Mouse (Mus musculus): ENCODE measurements around the gene Aldh1b1. TPM values are rescaled to one million over a fixed set of nuclear protein-coding genes. Genes with fewer than 3 reads are reported as not detected.

Aldh1b1 gene
- polyA plus RNA-seq, 1 experiment from 2014 or later, result 33.1 TPM

- Histone ChIP-seq H3K36me3 (ENCODE audit: control insufficient read depth, insufficient read depth, low read length) (no peaks in the 10 kb centered on the region), H3K4me3 (ENCODE audit: low read depth, low read length) (no peak overlapping the region), H3K4me1 (ENCODE audit: control insufficient read depth, insufficient read depth, low read length) (peaks cover 20% of the 10 kb centered on the region), H3K9ac (ENCODE audit: low read depth, low read length) (0 out of 2 replicates have a peak overlapping the region, but pooled peaks have one; percentile 28), H3K4me2 (peak overlapping the region; percentile 32), H3K9me3 (replicated peaks; ENCODE audit: control insufficient read depth, low read length) (no peaks in the 10 kb centered on the region), H3K27ac (ENCODE audit: low read depth, low read length) (peak overlapping the region; percentile 50; the same call in 1 of the 2 replicates), H3K27me3 (ENCODE audit: control insufficient read depth, insufficient read depth, low read length) (peaks cover 14% of the 10 kb centered on the region)
- 15% methylated on average over 13 of the region's 13 CpGs for WGBS (ENCODE audit: insufficient replicate concordance)
- ATAC-seq (replicated peaks; ENCODE audit: insufficient number of reproducible peaks, low FRiP score, low TSS enrichment), result peak; percentile 52
Observed at GRCm38 (mm10) chr4:45789263-45789958, 9.4 kb upstream of the Aldh1b1 start.

- Histone ChIP-seq H3K4me1 (ENCODE audit: control insufficient read depth, insufficient read depth, low read length) (peaks cover 20% of the 10 kb centered on the region), H3K9ac (ENCODE audit: low read depth, low read length) (0 out of 2 replicates have a peak overlapping the region, but pooled peaks have one; percentile 28), H3K4me3 (ENCODE audit: low read depth, low read length) (no peak overlapping the region), H3K27me3 (ENCODE audit: control insufficient read depth, insufficient read depth, low read length) (peaks cover 14% of the 10 kb centered on the region), H3K27ac (ENCODE audit: low read depth, low read length) (peak overlapping the region; percentile 50; the same call in 1 of the 2 replicates), H3K36me3 (ENCODE audit: control insufficient read depth, insufficient read depth, low read length) (no peaks in the 10 kb centered on the region), H3K4me2 (peak overlapping the region; percentile 32), H3K9me3 (replicated peaks; ENCODE audit: control insufficient read depth, low read length) (no peaks in the 10 kb centered on the region)
- ATAC-seq (replicated peaks; ENCODE audit: insufficient number of reproducible peaks, low FRiP score, low TSS enrichment), result no peak
- 35% methylated on average over 2 of the region's 2 CpGs for whole genome bisulfite sequencing (ENCODE audit: insufficient replicate concordance)
Observed at GRCm38 (mm10) chr4:45790018-45790417, 8.8 kb upstream of the Aldh1b1 start.

- Histone ChIP-seq H3K27ac (ENCODE audit: low read depth, low read length) (0 out of 2 replicates have a peak overlapping the region, but pooled peaks have one; percentile 50), H3K9me3 (replicated peaks; ENCODE audit: control insufficient read depth, low read length) (no peaks in the 10 kb centered on the region), H3K4me3 (ENCODE audit: low read depth, low read length) (peak overlapping the region; percentile 22; the same call in 1 of the 2 replicates), H3K9ac (ENCODE audit: low read depth, low read length) (peak overlapping the region; percentile 65), H3K36me3 (ENCODE audit: control insufficient read depth, insufficient read depth, low read length) (no peaks in the 10 kb centered on the region), H3K4me1 (ENCODE audit: control insufficient read depth, insufficient read depth, low read length) (peaks cover 26% of the 10 kb centered on the region), H3K4me2 (peak overlapping the region; percentile 63), H3K27me3 (ENCODE audit: control insufficient read depth, insufficient read depth, low read length) (no peaks in the 10 kb centered on the region; the same call in none of the 2 replicates)
- ATAC-seq (replicated peaks; ENCODE audit: insufficient number of reproducible peaks, low FRiP score, low TSS enrichment), result no peak
- 7% methylated on average over 12 of the region's 12 CpGs for WGBS (ENCODE audit: insufficient replicate concordance)
Observed at GRCm38 (mm10) chr4:45795191-45795811, 3.5 kb upstream of the Aldh1b1 start.

DNA sequence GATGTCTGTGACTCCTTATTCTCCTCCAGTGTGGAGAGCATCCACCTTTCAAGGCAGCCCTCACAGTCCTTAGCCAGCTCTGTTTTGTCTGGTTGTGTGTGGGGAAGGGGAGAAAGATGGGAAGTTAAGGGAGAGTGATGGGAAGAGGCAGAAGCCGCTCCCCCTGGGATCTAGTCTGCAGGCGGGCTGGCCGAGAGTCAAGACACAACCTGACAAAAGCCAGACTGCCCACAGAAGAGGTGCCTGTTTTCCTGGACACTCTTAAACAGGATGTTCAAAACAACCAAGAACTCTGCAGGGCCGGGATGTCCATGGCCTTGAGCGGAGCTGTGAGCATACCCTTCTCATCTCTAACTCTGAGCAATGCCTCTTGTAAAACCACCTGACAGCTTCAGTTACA, 2.1 kb upstream of the Aldh1b1 start:
- Histone ChIP-seq H3K36me3 (ENCODE audit: control insufficient read depth, insufficient read depth, low read length) (no peaks in the 10 kb centered on the region), H3K9ac (ENCODE audit: low read depth, low read length) (no peak overlapping the region), H3K4me2 (no peak overlapping the region; the same call in 1 of the 2 replicates), H3K27me3 (ENCODE audit: control insufficient read depth, insufficient read depth, low read length) (no peaks in the 10 kb centered on the region; the same call in none of the 2 replicates), H3K4me1 (ENCODE audit: control insufficient read depth, insufficient read depth, low read length) (peaks cover 23% of the 10 kb centered on the region), H3K27ac (ENCODE audit: low read depth, low read length) (0 out of 2 replicates have a peak overlapping the region, but pooled peaks have one; percentile 22), H3K4me3 (ENCODE audit: low read depth, low read length) (no peak overlapping the region), H3K9me3 (replicated peaks; ENCODE audit: control insufficient read depth, low read length) (no peaks in the 10 kb centered on the region)
- 17% methylated on average over 5 of the region's 5 CpGs for WGBS (ENCODE audit: insufficient replicate concordance)
- ATAC-seq (replicated peaks; ENCODE audit: insufficient number of reproducible peaks, low FRiP score, low TSS enrichment), result no peak

- H3K9ac ChIP-seq (ENCODE audit: low read depth, low read length), result no peak overlapping the region
- no peaks in the 10 kb centered on the region for H3K9me3 ChIP-seq (replicated peaks; ENCODE audit: control insufficient read depth, low read length)
- WGBS (ENCODE audit: insufficient replicate concordance), result 18% methylated on average over 3 of the region's 3 CpGs
- ATAC-seq (replicated peaks; ENCODE audit: insufficient number of reproducible peaks, low FRiP score, low TSS enrichment), result no peak
- peak overlapping the region; percentile 75 for H3K4me2 ChIP-seq
- no peaks in the 10 kb centered on the region for H3K27me3 ChIP-seq (ENCODE audit: control insufficient read depth, insufficient read depth, low read length)
- peaks cover 23% of the 10 kb centered on the region for H3K4me1 ChIP-seq (ENCODE audit: control insufficient read depth, insufficient read depth, low read length)
- H3K4me3 ChIP-seq (ENCODE audit: low read depth, low read length), result no peak overlapping the region
- H3K27ac ChIP-seq (ENCODE audit: low read depth, low read length), result peak overlapping the region; percentile 31
- H3K36me3 ChIP-seq (ENCODE audit: control insufficient read depth, insufficient read depth, low read length), result peaks cover 3% of the 10 kb centered on the region; the same call in 1 of the 2 replicates
Observed at GRCm38 (mm10) chr4:45799956-45800537, 1.2 kb downstream of the Aldh1b1 start.

DNA sequence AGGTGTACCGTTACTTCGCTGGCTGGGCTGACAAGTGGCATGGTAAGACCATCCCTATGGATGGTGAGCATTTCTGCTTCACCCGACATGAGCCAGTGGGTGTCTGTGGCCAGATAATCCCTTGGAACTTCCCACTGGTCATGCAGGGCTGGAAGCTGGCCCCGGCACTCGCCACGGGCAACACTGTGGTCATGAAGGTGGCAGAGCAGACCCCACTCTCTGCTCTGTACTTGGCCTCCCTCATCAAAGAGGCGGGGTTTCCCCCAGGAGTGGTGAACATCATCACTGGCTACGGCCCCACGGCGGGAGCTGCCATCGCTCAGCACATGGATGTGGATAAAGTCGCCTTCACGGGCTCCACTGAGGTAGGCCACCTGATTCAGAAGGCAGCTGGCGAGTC, 4.1 kb downstream of the Aldh1b1 start:
- 91% methylated on average over 14 of the region's 14 CpGs for WGBS (ENCODE audit: insufficient replicate concordance)
- Histone ChIP-seq H3K4me3 (ENCODE audit: low read depth, low read length) (no peak overlapping the region), H3K36me3 (ENCODE audit: control insufficient read depth, insufficient read depth, low read length) (peaks cover 3% of the 10 kb centered on the region; the same call in 1 of the 2 replicates), H3K4me1 (ENCODE audit: control insufficient read depth, insufficient read depth, low read length) (peaks cover 3% of the 10 kb centered on the region; the same call in 1 of the 2 replicates), H3K9ac (ENCODE audit: low read depth, low read length) (no peak overlapping the region), H3K27ac (ENCODE audit: low read depth, low read length) (no peak overlapping the region), H3K4me2 (no peak overlapping the region), H3K27me3 (ENCODE audit: control insufficient read depth, insufficient read depth, low read length) (peaks cover 3% of the 10 kb centered on the region; the same call in 1 of the 2 replicates), H3K9me3 (replicated peaks; ENCODE audit: control insufficient read depth, low read length) (no peaks in the 10 kb centered on the region)
- ATAC-seq (replicated peaks; ENCODE audit: insufficient number of reproducible peaks, low FRiP score, low TSS enrichment), result no peak

DNA sequence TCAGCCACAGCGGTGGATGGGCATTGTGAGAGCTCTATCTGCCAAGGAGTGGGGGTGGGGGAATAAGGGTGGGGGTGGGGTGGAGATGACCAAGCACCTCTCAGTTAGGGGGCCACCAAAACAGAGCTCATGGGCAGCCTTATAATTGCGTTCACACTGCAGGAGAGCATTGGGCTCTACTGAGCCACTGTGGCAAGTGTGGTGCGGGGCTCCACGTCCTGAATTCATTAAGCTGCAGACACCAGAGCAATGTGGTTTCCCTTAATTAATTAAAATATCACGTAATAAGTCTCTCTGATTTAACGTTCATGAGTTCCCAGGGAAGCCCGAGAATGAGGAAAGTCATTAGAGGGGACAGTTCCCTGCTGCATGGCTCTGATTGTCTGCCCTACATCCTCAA, 9.2 kb downstream of the Aldh1b1 start:
- Histone ChIP-seq H3K4me3 (ENCODE audit: low read depth, low read length) (no peak overlapping the region), H3K9ac (ENCODE audit: low read depth, low read length) (no peak overlapping the region), H3K4me2 (no peak overlapping the region), H3K27me3 (ENCODE audit: control insufficient read depth, insufficient read depth, low read length) (peaks cover 9% of the 10 kb centered on the region), H3K27ac (ENCODE audit: low read depth, low read length) (no peak overlapping the region), H3K9me3 (replicated peaks; ENCODE audit: control insufficient read depth, low read length) (no peaks in the 10 kb centered on the region), H3K36me3 (ENCODE audit: control insufficient read depth, insufficient read depth, low read length) (peaks cover 2% of the 10 kb centered on the region; the same call in 1 of the 2 replicates), H3K4me1 (ENCODE audit: control insufficient read depth, insufficient read depth, low read length) (no peaks in the 10 kb centered on the region)
- WGBS (ENCODE audit: insufficient replicate concordance), result 52% methylated on average over 7 of the region's 7 CpGs
- ATAC-seq (replicated peaks; ENCODE audit: insufficient number of reproducible peaks, low FRiP score, low TSS enrichment), result no peak

DNA sequence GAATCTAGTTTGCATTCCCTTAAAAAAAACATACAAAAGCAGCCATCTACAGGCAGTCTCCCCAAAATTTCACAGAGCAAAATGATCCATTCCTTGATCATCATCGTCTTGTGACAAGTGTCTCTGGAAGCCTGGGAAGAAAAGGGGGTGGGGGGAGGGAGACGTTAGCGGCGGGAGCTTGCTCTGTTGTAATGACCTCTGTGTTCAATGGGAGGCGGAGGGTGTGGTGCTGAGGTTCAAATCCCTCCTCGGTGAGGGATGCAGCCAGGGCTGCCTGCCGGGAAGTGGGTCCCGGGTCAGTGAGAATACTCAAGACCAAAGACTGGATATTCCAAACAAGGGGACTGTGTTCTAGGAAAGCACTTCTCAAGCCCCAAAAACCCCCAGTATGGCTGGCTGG, 12.4 kb downstream of the Aldh1b1 start:
- no peaks in the 10 kb centered on the region for H3K4me1 ChIP-seq (ENCODE audit: control insufficient read depth, insufficient read depth, low read length)
- H3K27ac ChIP-seq (ENCODE audit: low read depth, low read length), result no peak overlapping the region
- H3K9ac ChIP-seq (ENCODE audit: low read depth, low read length), result no peak overlapping the region
- no peaks in the 10 kb centered on the region for H3K9me3 ChIP-seq (replicated peaks; ENCODE audit: control insufficient read depth, low read length)
- peaks cover 9% of the 10 kb centered on the region for H3K27me3 ChIP-seq (ENCODE audit: control insufficient read depth, insufficient read depth, low read length)
- H3K4me3 ChIP-seq (ENCODE audit: low read depth, low read length), result no peak overlapping the region
- no peak overlapping the region for H3K4me2 ChIP-seq
- ATAC-seq (replicated peaks; ENCODE audit: insufficient number of reproducible peaks, low FRiP score, low TSS enrichment), result no peak
- 30% methylated on average over 8 of the region's 8 CpGs for whole genome bisulfite sequencing (ENCODE audit: insufficient replicate concordance)
- no peaks in the 10 kb centered on the region for H3K36me3 ChIP-seq (ENCODE audit: control insufficient read depth, insufficient read depth, low read length)

All from heart, embryonic 11.5 days (tissue).